Mouse (Mus musculus): ENCODE data around the gene Bpifa1.

DNA sequence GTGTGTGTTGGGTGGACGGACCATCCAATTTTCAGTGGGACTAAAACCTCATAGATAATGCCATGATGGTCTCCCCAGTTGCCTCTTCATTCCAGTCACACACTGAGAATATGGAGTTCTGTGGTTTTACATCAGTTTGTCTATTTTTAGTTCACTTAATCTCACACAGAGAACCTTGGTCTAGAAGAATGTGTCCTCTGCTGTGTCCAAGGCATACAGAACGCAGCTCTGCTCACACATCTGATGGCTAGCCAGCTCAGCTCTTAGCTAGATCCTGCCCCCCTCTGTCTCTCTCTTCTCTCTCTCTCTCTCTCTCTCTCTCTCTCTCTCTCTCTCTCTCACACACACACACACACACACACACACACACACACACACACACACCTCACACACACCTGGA, 49.5 kb downstream of the Bpifa1 start:
- no peak for TF ChIP-seq POLR2A (IDR thresholded peaks at IDR 0.05; ENCODE audit: borderline replicate concordance, extremely low read depth, low read depth, low read length)
- TF ChIP-seq CTCF (IDR thresholded peaks at IDR 0.05; ENCODE audit: insufficient read depth, low read length) = no peak

All from lung, adult 2 months (tissue).